Mouse (Mus musculus) megakaryocyte-erythroid progenitor cell, adult 5-6 weeks (primary cell): ENCODE data around the gene Sertad1. TPM values are rescaled to one million over a fixed set of nuclear protein-coding genes. Genes with fewer than 3 reads are reported as not detected.

Experiments used
- ATAC-seq: replicated peaks from 2 replicates; pipeline ENCODE4 v1.8.0; 2016; ENCODE audit warnings: mild to moderate bottlenecking, inconsistent platforms; ENCODE audit not compliant: severe bottlenecking, poor library complexity, low FRiP score, low TSS enrichment
- total RNA-seq, 2 experiments: library from RNA; stranded (forward) in 1 of 2; stranded (reverse) in 1 of 2; fragments of 200-1000, 215-1000 nt in 1 of 2; fragments of >200 nt in 1 of 2; fragmentation: Nextera tagmentation in 1 of 2; gene quantifications; 2 replicates each; pipeline ENCODE4 v1.2.3; 2014 to 2017

Sertad1 gene
- total RNA-seq, 2 experiments from 2014 or later: 2.0 to 9.7 TPM

DNA sequence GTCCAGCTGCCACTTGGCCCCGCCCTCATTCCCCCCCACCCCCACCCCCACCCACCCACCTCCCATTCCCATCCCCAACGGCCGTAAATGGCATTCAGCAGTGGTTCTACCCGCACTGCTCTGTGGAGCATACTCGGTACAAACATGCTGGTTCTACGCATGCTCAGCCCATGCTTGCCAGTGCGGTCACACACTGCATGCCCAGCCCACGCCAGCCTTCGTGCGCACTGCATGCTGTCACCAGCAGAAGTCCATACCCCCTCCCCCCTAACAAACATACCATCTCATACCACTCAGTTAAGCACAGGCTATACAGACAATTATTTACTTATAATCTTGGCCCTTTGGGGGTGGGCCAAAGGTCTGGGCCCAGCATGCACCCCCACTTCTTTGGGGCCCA lies 45.0 kb downstream of the Sertad1 start:
- no peak for ATAC-seq

DNA sequence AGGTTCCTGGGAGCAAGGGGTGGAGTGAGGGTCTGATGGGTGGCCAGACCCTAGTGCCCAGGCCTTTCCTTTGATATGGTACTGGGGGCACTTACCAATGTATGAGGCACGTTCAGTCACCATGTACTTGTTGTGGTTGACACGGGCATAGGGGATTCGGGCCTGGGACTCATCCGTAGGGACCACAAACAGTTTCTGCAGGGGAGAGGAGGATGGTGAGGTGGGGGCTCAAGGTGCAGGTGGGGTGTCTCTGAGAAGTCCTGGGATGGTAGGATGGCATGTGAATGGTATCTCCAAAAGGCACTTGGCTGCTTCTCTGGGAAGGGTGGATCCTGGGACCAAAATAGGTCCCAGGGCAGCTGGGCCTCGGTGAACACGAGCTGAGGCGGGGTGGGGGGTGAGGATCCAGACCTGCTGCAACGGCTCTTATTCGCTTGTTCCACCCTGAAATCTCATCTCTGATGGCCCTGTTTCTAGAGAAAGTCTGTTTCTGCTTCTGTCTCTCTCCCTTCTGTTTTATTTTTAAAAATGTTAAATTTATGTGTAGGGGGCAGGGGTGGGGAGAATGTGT lies 45.9 kb downstream of the Sertad1 start:
- no peak for ATAC-seq

DNA sequence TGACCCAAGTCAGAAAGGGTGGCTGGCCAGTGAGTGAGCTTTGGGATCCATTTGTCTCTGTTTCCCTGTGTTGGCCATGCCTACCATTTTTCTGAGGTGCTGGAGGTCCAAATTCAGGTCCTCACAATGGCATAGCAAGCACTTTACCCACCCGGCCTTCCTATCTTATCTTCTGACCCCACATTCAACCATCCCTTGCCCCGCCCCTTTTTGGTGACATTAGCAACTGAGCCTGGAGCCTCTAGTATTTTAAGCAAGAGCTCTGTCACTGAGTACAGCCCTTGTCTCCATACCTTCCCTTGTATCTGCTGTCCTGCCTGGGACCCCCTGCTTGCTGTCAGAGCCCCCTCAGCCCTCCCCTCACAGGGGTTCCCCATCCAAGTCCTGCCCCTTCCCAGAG lies 48.7 kb downstream of the Sertad1 start:
- peak; percentile 78 for ATAC-seq

DNA sequence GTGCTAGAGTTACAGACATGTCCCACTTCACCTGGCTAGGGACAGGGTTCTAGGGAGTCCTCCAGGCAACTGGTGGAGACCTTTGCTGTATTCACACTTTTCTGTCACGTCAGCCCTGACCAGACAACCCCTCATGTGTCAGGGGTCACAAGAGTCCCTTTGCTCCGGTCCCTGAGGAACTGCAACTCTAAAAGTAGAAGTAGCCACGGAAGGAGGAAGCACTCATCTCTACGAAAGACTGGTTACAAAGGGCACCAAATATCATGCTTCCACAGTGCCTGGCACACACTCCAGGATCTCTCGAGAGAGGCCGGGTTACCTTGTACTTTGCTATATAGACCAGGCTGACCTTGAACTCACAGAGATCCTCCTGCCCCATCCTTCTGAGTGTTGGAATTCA lies 49.9 kb downstream of the Sertad1 start:
- ATAC-seq: no peak

DNA sequence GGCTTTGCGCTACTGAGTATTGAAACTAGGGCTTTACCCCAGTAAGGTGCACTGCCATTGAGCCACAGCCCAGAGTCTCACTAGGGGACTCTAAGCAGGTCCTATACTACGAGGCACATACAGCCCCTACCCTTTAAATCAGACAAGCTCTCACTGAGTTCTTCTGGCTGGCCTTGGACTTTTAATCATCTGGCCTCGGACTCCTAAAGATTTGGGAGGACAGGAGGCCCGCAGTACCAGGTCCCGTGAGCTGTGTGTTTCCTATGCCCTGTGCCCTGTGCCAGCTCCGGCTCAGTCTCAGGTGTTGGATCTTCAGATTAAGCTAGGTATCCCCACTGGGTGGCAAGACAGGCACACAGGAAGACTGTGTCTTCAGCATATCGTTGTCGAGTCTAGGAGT lies 51.3 kb downstream of the Sertad1 start:
- ATAC-seq: no peak

DNA sequence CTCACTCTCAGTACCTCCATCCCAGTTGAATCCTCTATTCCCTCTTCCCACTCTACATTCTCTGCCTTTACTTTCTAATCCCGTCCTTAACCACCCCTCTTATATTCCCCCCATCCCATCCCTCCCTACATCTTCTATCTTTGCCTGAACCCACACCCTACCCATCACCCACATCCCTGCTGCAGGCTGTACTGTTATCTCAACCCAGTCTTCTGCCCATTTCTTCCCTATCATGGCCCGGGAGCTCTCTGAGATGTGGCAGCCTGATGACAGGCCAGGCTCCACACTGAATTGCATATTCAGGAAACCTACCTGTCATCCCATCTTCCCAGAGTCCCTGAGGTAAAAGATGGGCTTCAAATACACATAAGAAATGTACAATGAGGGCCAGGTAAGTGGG lies 52.1 kb downstream of the Sertad1 start:
- ATAC-seq: no peak

Other genes with a start within 250 kb of the Sertad1 start
- 0.94 and 3.0 TPM in 2 replicates for gene Numbl, start 228.5 kb upstream of the Sertad1 start, total RNA-seq (2014; fragmentation: Nextera tagmentation)
- gene Numbl, start 228.5 kb upstream of the Sertad1 start, total RNA-seq (2017): 0.38 and 0.66 TPM in 2 replicates
- gene Ltbp4, start 149.2 kb upstream of the Sertad1 start, total RNA-seq (2014; fragmentation: Nextera tagmentation): 0.39 TPM in 1 of 2 replicates, not detected in the other
- 0.05 and 1.4 TPM in 2 replicates for gene Ltbp4, start 149.2 kb upstream of the Sertad1 start, total RNA-seq (2017)
- 39.2 and 72.7 TPM in 2 replicates for gene Shkbp1, start 130.9 kb upstream of the Sertad1 start, total RNA-seq (2014; fragmentation: Nextera tagmentation)
- 20.6 and 35.1 TPM in 2 replicates for gene Shkbp1, start 130.9 kb upstream of the Sertad1 start, total RNA-seq (2017)
- not detected in 2 replicates for gene Gm20479, start 129.5 kb upstream of the Sertad1 start, total RNA-seq (2014; fragmentation: Nextera tagmentation)
- gene Gm20479, start 129.5 kb upstream of the Sertad1 start, total RNA-seq (2017): not detected in 2 replicates
- gene Sptbn4, start 39.2 kb upstream of the Sertad1 start, total RNA-seq (2014; fragmentation: Nextera tagmentation): 0.09 and 0.37 TPM in 2 replicates
- 0.15 TPM in 1 of 2 replicates, not detected in the other for gene Sptbn4, start 39.2 kb upstream of the Sertad1 start, total RNA-seq (2017)
- 667 and 741 TPM in 2 replicates for gene Blvrb, start 38.9 kb upstream of the Sertad1 start, total RNA-seq (2014; fragmentation: Nextera tagmentation)
- 183 and 213 TPM in 2 replicates for gene Blvrb, start 38.9 kb upstream of the Sertad1 start, total RNA-seq (2017)
- gene Sertad3, start 13.1 kb upstream of the Sertad1 start, total RNA-seq (2014; fragmentation: Nextera tagmentation): 4.8 and 10.1 TPM in 2 replicates
- 4.3 and 12.5 TPM in 2 replicates for gene Sertad3, start 13.1 kb upstream of the Sertad1 start, total RNA-seq (2017)
- gene Prx, start 12.4 kb downstream of the Sertad1 start, total RNA-seq (2014; fragmentation: Nextera tagmentation): 0.77 and 1.9 TPM in 2 replicates
- gene Prx, start 12.4 kb downstream of the Sertad1 start, total RNA-seq (2017): 1.3 and 1.4 TPM in 2 replicates
- gene Hipk4, start 36.4 kb downstream of the Sertad1 start, total RNA-seq (2014; fragmentation: Nextera tagmentation): 2.4 and 2.6 TPM in 2 replicates
- gene Hipk4, start 36.4 kb downstream of the Sertad1 start, total RNA-seq (2017): 0.23 TPM in 1 of 2 replicates, not detected in the other
- gene Pld3, start 66.3 kb downstream of the Sertad1 start, total RNA-seq (2014; fragmentation: Nextera tagmentation): 9.4 and 9.8 TPM in 2 replicates
- gene Pld3, start 66.3 kb downstream of the Sertad1 start, total RNA-seq (2017): 2.4 and 7.8 TPM in 2 replicates
- gene 2310022A10Rik, start 66.3 kb downstream of the Sertad1 start, total RNA-seq (2014; fragmentation: Nextera tagmentation): 30.3 and 38.1 TPM in 2 replicates
- gene 2310022A10Rik, start 66.3 kb downstream of the Sertad1 start, total RNA-seq (2017): 2.3 and 31.3 TPM in 2 replicates
- gene Akt2, start 104.6 kb downstream of the Sertad1 start, total RNA-seq (2014; fragmentation: Nextera tagmentation): 61.9 and 65.5 TPM in 2 replicates
- 60.3 and 82.2 TPM in 2 replicates for gene Akt2, start 104.6 kb downstream of the Sertad1 start, total RNA-seq (2017)
- gene Ttc9b, start 167.0 kb downstream of the Sertad1 start, total RNA-seq (2014; fragmentation: Nextera tagmentation): not detected in 2 replicates
- gene Ttc9b, start 167.0 kb downstream of the Sertad1 start, total RNA-seq (2017): not detected in 2 replicates
- gene Map3k10, start 187.7 kb downstream of the Sertad1 start, total RNA-seq (2014; fragmentation: Nextera tagmentation): 6.2 and 13.5 TPM in 2 replicates
- gene Map3k10, start 187.7 kb downstream of the Sertad1 start, total RNA-seq (2017): 2.9 and 4.5 TPM in 2 replicates
- gene Zfp607b, start 202.4 kb downstream of the Sertad1 start, total RNA-seq (2014; fragmentation: Nextera tagmentation): 6.8 TPM in 1 of 2 replicates, not detected in the other
- gene Zfp607b, start 202.4 kb downstream of the Sertad1 start, total RNA-seq (2017): 1.2 and 1.7 TPM in 2 replicates
- 7.9 and 8.5 TPM in 2 replicates for gene Zfp60, start 244.5 kb downstream of the Sertad1 start, total RNA-seq (2014; fragmentation: Nextera tagmentation)
- gene Zfp60, start 244.5 kb downstream of the Sertad1 start, total RNA-seq (2017): 9.2 and 12.5 TPM in 2 replicates